Mouse (Mus musculus): ENCODE data around the gene Slc23a2. TPM values are rescaled to one million over a fixed set of nuclear protein-coding genes. Genes with fewer than 3 reads are reported as not detected.

Slc23a2 gene
- polyA plus RNA-seq, 1 experiment from 2014 or later, result 3.7 TPM

GRCm38 (mm10) chr2:132133436-132133835 lies 11.5 kb downstream of the Slc23a2 start:
- ATAC-seq (ENCODE audit: insufficient read depth), result no peak
- no peak overlapping the region for H3K9ac ChIP-seq
- H3K4me2 ChIP-seq, result no peak overlapping the region
- H3K4me3 ChIP-seq (replicated peaks), result no peak overlapping the region
- H3K36me3 ChIP-seq (replicated peaks), result no peaks in the 10 kb centered on the region
- H3K27ac ChIP-seq (replicated peaks), result no peak overlapping the region
- WGBS (ENCODE audit: insufficient replicate concordance), result 43% methylated on average over 2 of the region's 2 CpGs
- H3K27me3 ChIP-seq, result no peaks in the 10 kb centered on the region
- H3K9me3 ChIP-seq (replicated peaks), result no peaks in the 10 kb centered on the region
- 0 out of 2 replicates have a peak, but pooled peaks cover 7% of the 10 kb centered on the region for H3K4me1 ChIP-seq (replicated peaks)

GRCm38 (mm10) chr2:132131266-132131665 lies 13.6 kb downstream of the Slc23a2 start:
- Histone ChIP-seq H3K9me3 (replicated peaks) (no peaks in the 10 kb centered on the region), H3K9ac (no peak overlapping the region), H3K4me2 (peak overlapping the region; percentile 50), H3K4me1 (replicated peaks) (0 out of 2 replicates have a peak, but pooled peaks cover 7% of the 10 kb centered on the region), H3K4me3 (replicated peaks) (no peak overlapping the region), H3K36me3 (replicated peaks) (no peaks in the 10 kb centered on the region), H3K27me3 (no peaks in the 10 kb centered on the region), H3K27ac (replicated peaks) (no peak overlapping the region)
- peak; percentile 56 for ATAC-seq (ENCODE audit: insufficient read depth)
- WGBS (ENCODE audit: insufficient replicate concordance), result 2% methylated on average over 9 of the region's 9 CpGs

- H3K27me3 ChIP-seq, result no peaks in the 10 kb centered on the region
- H3K9ac ChIP-seq, result no peak overlapping the region
- H3K36me3 ChIP-seq (replicated peaks), result no peaks in the 10 kb centered on the region
- H3K27ac ChIP-seq (replicated peaks), result no peak overlapping the region
- H3K4me3 ChIP-seq (replicated peaks), result no peak overlapping the region
- no peak for ATAC-seq (ENCODE audit: insufficient read depth)
- 0 out of 2 replicates have a peak, but pooled peaks cover 7% of the 10 kb centered on the region for H3K4me1 ChIP-seq (replicated peaks)
- WGBS (ENCODE audit: insufficient replicate concordance), result 82% methylated on average over 7 of the region's 7 CpGs
- H3K4me2 ChIP-seq, result no peak overlapping the region
- no peaks in the 10 kb centered on the region for H3K9me3 ChIP-seq (replicated peaks)
Measured at GRCm38 (mm10) chr2:132129980-132130379, 14.9 kb downstream of the Slc23a2 start.

GRCm38 (mm10) chr2:132129247-132129646 lies 15.7 kb downstream of the Slc23a2 start:
- Histone ChIP-seq H3K9ac (no peak overlapping the region), H3K27me3 (no peaks in the 10 kb centered on the region), H3K4me3 (replicated peaks) (no peak overlapping the region), H3K36me3 (replicated peaks) (no peaks in the 10 kb centered on the region), H3K9me3 (replicated peaks) (no peaks in the 10 kb centered on the region), H3K4me2 (no peak overlapping the region), H3K27ac (replicated peaks) (no peak overlapping the region), H3K4me1 (replicated peaks) (0 out of 2 replicates have a peak, but pooled peaks cover 7% of the 10 kb centered on the region)
- 66% methylated on average over 7 of the region's 7 CpGs for WGBS (ENCODE audit: insufficient replicate concordance)
- no peak for ATAC-seq (ENCODE audit: insufficient read depth)

- WGBS (ENCODE audit: insufficient replicate concordance), result 65% methylated on average over 10 of the region's 10 CpGs
- Histone ChIP-seq H3K27ac (replicated peaks) (no peak overlapping the region), H3K4me2 (no peak overlapping the region), H3K36me3 (replicated peaks) (no peaks in the 10 kb centered on the region), H3K4me3 (replicated peaks) (no peak overlapping the region), H3K4me1 (replicated peaks) (0 out of 2 replicates have a peak, but pooled peaks cover 7% of the 10 kb centered on the region), H3K9me3 (replicated peaks) (no peaks in the 10 kb centered on the region), H3K27me3 (no peaks in the 10 kb centered on the region), H3K9ac (no peak overlapping the region)
- ATAC-seq (ENCODE audit: insufficient read depth), result no peak
Measured at GRCm38 (mm10) chr2:132127904-132128303, 17.0 kb downstream of the Slc23a2 start.

GRCm38 (mm10) chr2:132126292-132126691 lies 18.6 kb downstream of the Slc23a2 start:
- no peak overlapping the region for H3K9ac ChIP-seq
- 79% methylated on average over 1 of the region's 1 CpGs for WGBS (ENCODE audit: insufficient replicate concordance)

GRCm38 (mm10) chr2:132123063-132123462 lies 21.8 kb downstream of the Slc23a2 start:
- H3K4me2 ChIP-seq, result no peak overlapping the region
- H3K27me3 ChIP-seq, result no peaks in the 10 kb centered on the region
- H3K9me3 ChIP-seq (replicated peaks), result no peaks in the 10 kb centered on the region
- ATAC-seq (ENCODE audit: insufficient read depth), result no peak
- no peak overlapping the region for H3K27ac ChIP-seq (replicated peaks)
- H3K9ac ChIP-seq, result no peak overlapping the region
- no peaks in the 10 kb centered on the region for H3K36me3 ChIP-seq (replicated peaks)
- H3K4me3 ChIP-seq (replicated peaks), result no peak overlapping the region
- H3K4me1 ChIP-seq (replicated peaks), result no peaks in the 10 kb centered on the region
- 58% methylated on average over 4 of the region's 4 CpGs for WGBS (ENCODE audit: insufficient replicate concordance)

More at GRCm38 (mm10) chr2:132126292-132126691, 18.6 kb downstream of the Slc23a2 start:
- no peaks in the 10 kb centered on the region for H3K36me3 ChIP-seq (replicated peaks)
- no peak overlapping the region for H3K27ac ChIP-seq (replicated peaks)
- no peak overlapping the region for H3K4me2 ChIP-seq
- no peak for ATAC-seq (ENCODE audit: insufficient read depth)
- H3K27me3 ChIP-seq, result no peaks in the 10 kb centered on the region
- H3K9me3 ChIP-seq (replicated peaks), result no peaks in the 10 kb centered on the region
- 0 out of 2 replicates have a peak, but pooled peaks cover 5% of the 10 kb centered on the region for H3K4me1 ChIP-seq (replicated peaks)
- no peak overlapping the region for H3K4me3 ChIP-seq (replicated peaks)

- no peaks in the 10 kb centered on the region for H3K36me3 ChIP-seq (replicated peaks)
- no peak overlapping the region for H3K4me3 ChIP-seq (replicated peaks)
- no peak overlapping the region for H3K27ac ChIP-seq (replicated peaks)
- no peaks in the 10 kb centered on the region for H3K4me1 ChIP-seq (replicated peaks)
- no peak for ATAC-seq (ENCODE audit: insufficient read depth)
- H3K4me2 ChIP-seq, result no peak overlapping the region
- WGBS (ENCODE audit: insufficient replicate concordance), result 53% methylated on average over 3 of the region's 3 CpGs
- H3K9ac ChIP-seq, result no peak overlapping the region
- no peaks in the 10 kb centered on the region for H3K9me3 ChIP-seq (replicated peaks)
- H3K27me3 ChIP-seq, result no peaks in the 10 kb centered on the region
Measured at GRCm38 (mm10) chr2:132121050-132121449, 23.9 kb downstream of the Slc23a2 start.

GRCm38 (mm10) chr2:132118646-132119045 lies 26.3 kb downstream of the Slc23a2 start:
- WGBS (ENCODE audit: insufficient replicate concordance), result 63% methylated on average over 1 of the region's 1 CpGs
- ATAC-seq (ENCODE audit: insufficient read depth), result no peak
- Histone ChIP-seq H3K27me3 (no peaks in the 10 kb centered on the region), H3K9me3 (replicated peaks) (no peaks in the 10 kb centered on the region), H3K27ac (replicated peaks) (no peak overlapping the region), H3K9ac (no peak overlapping the region), H3K4me3 (replicated peaks) (no peak overlapping the region), H3K36me3 (replicated peaks) (no peaks in the 10 kb centered on the region), H3K4me1 (replicated peaks) (no peaks in the 10 kb centered on the region), H3K4me2 (no peak overlapping the region)

GRCm38 (mm10) chr2:132115936-132116335 lies 29.0 kb downstream of the Slc23a2 start:
- Histone ChIP-seq H3K4me1 (replicated peaks) (no peaks in the 10 kb centered on the region), H3K9me3 (replicated peaks) (no peaks in the 10 kb centered on the region), H3K27me3 (no peaks in the 10 kb centered on the region), H3K4me3 (replicated peaks) (no peak overlapping the region), H3K4me2 (no peak overlapping the region), H3K36me3 (replicated peaks) (no peaks in the 10 kb centered on the region), H3K27ac (replicated peaks) (no peak overlapping the region), H3K9ac (no peak overlapping the region)
- WGBS (ENCODE audit: insufficient replicate concordance), result 70% methylated on average over 5 of the region's 5 CpGs
- no peak for ATAC-seq (ENCODE audit: insufficient read depth)

- whole genome bisulfite sequencing (ENCODE audit: insufficient replicate concordance), result 64% methylated on average over 6 of the region's 6 CpGs
- no peak overlapping the region for H3K4me3 ChIP-seq (replicated peaks)
- no peak for ATAC-seq (ENCODE audit: insufficient read depth)
- H3K36me3 ChIP-seq (replicated peaks), result no peaks in the 10 kb centered on the region
- no peaks in the 10 kb centered on the region for H3K4me1 ChIP-seq (replicated peaks)
- H3K27me3 ChIP-seq, result no peaks in the 10 kb centered on the region
- H3K9ac ChIP-seq, result no peak overlapping the region
- H3K27ac ChIP-seq (replicated peaks), result no peak overlapping the region
- no peak overlapping the region for H3K4me2 ChIP-seq
- no peaks in the 10 kb centered on the region for H3K9me3 ChIP-seq (replicated peaks)
Measured at GRCm38 (mm10) chr2:132115344-132115743, 29.6 kb downstream of the Slc23a2 start.
